Mouse (Mus musculus) midbrain, embryonic 10.5 days (tissue): ENCODE measurements at regions not wholly inside any gene's neighbourhood (a gene's known extent, or its start where the extent isn't known, plus 50 kb on each side); places are given as distances from the start of the nearest gene placed in this dataset.

Experiments
- DNase-seq: peaks from one replicate; pipeline ENCODE4 v3.0.0-alpha.2; 2017; ENCODE audit warnings: low spot score
- H3K27ac ChIP-seq: fragments of 300-500 bp; sonication (generic); replicated peaks from 2 replicates; pipeline ENCODE4 v1.5.1; 2016; ENCODE audit warnings: mild to moderate bottlenecking
- H3K27me3 ChIP-seq: fragments of 300-500 bp; sonication (generic); 2 replicates; pipeline ENCODE4 v1.6.1; 2016; ENCODE audit warnings: low read depth, mild to moderate bottlenecking; ENCODE audit not compliant: poor library complexity, severe bottlenecking
- H3K36me3 ChIP-seq: fragments of 300-500 bp; sonication (generic); 2 replicates; pipeline ENCODE4 v1.6.1; 2016; ENCODE audit warnings: mild to moderate bottlenecking, moderate library complexity
- H3K4me1 ChIP-seq: fragments of 300-500 bp; sonication (generic); 2 replicates; pipeline ENCODE4 v1.6.1; 2016
- H3K4me3 ChIP-seq: fragments of 300-500 bp; sonication (generic); 2 replicates; pipeline ENCODE4 v1.5.1; 2016; ENCODE audit warnings: mild to moderate bottlenecking, moderate library complexity
- H3K9me3 ChIP-seq: fragments of 300-500 bp; sonication (generic); replicated peaks from 2 replicates; pipeline ENCODE4 v1.6.1; 2016; ENCODE audit warnings: mild to moderate bottlenecking
- WGBS: fragments of 180-500 bp; shearing (Covaris S2); methylation state at CpG from one replicate; pipeline ENCODE4 v1.1.7; 2016; 5-methylcytosine and 5-hydroxymethylcytosine counted together

GRCm38 (mm10) chr6:66012675-66013074, 60.3 kb downstream of the 4930544G11Rik start:
- no peaks in the 10 kb centered on the region for H3K36me3 ChIP-seq
- DNase-seq = no peak
- WGBS = 88% methylated on average over 3 of the region's 3 CpGs
- no peaks in the 10 kb centered on the region for H3K4me1 ChIP-seq
- H3K27me3 ChIP-seq = no peaks in the 10 kb centered on the region
- no peak overlapping the region for H3K4me3 ChIP-seq
- H3K27ac ChIP-seq = no peak overlapping the region
- H3K9me3 ChIP-seq = no peaks in the 10 kb centered on the region

GRCm38 (mm10) chr6:66023531-66023930, 71.1 kb downstream of the 4930544G11Rik start:
- Histone ChIP-seq H3K4me3 (no peak overlapping the region), H3K27me3 (no peaks in the 10 kb centered on the region), H3K27ac (no peak overlapping the region), H3K9me3 (no peaks in the 10 kb centered on the region), H3K4me1 (no peaks in the 10 kb centered on the region), H3K36me3 (no peaks in the 10 kb centered on the region)
- WGBS = 88% methylated on average over 1 of the region's 1 CpGs
- no peak for DNase-seq

GRCm38 (mm10) chr6:66036789-66037188, 84.4 kb downstream of the 4930544G11Rik start:
- Histone ChIP-seq H3K4me1 (no peaks in the 10 kb centered on the region), H3K27ac (no peak overlapping the region), H3K36me3 (no peaks in the 10 kb centered on the region), H3K27me3 (no peaks in the 10 kb centered on the region), H3K4me3 (no peak overlapping the region), H3K9me3 (no peaks in the 10 kb centered on the region)
- 86% methylated on average over 2 of the region's 2 CpGs for WGBS
- DNase-seq = no peak

GRCm38 (mm10) chr6:66051852-66052251, 99.4 kb downstream of the 4930544G11Rik start:
- no peak overlapping the region for H3K27ac ChIP-seq
- no peaks in the 10 kb centered on the region for H3K4me1 ChIP-seq
- no peak for DNase-seq
- no peaks in the 10 kb centered on the region for H3K36me3 ChIP-seq
- 94% methylated on average over 4 of the region's 4 CpGs for WGBS
- H3K9me3 ChIP-seq = no peaks in the 10 kb centered on the region
- H3K27me3 ChIP-seq = no peaks in the 10 kb centered on the region
- H3K4me3 ChIP-seq = no peak overlapping the region

GRCm38 (mm10) chr6:66052386-66052785, 100.0 kb downstream of the 4930544G11Rik start:
- H3K27me3 ChIP-seq = no peaks in the 10 kb centered on the region
- H3K9me3 ChIP-seq = no peaks in the 10 kb centered on the region
- no peak for DNase-seq
- no peak overlapping the region for H3K27ac ChIP-seq
- H3K36me3 ChIP-seq = no peaks in the 10 kb centered on the region
- no peaks in the 10 kb centered on the region for H3K4me1 ChIP-seq
- H3K4me3 ChIP-seq = no peak overlapping the region

GRCm38 (mm10) chr6:66053197-66053596, 100.8 kb downstream of the 4930544G11Rik start:
- Histone ChIP-seq H3K4me1 (no peaks in the 10 kb centered on the region), H3K36me3 (no peaks in the 10 kb centered on the region), H3K27ac (no peak overlapping the region), H3K4me3 (no peak overlapping the region), H3K27me3 (no peaks in the 10 kb centered on the region), H3K9me3 (no peaks in the 10 kb centered on the region)
- DNase-seq = no peak
- WGBS = 89% methylated on average over 2 of the region's 2 CpGs

- Histone ChIP-seq H3K4me1 (no peaks in the 10 kb centered on the region), H3K36me3 (no peaks in the 10 kb centered on the region), H3K27me3 (no peaks in the 10 kb centered on the region), H3K27ac (no peak overlapping the region), H3K9me3 (no peaks in the 10 kb centered on the region), H3K4me3 (no peak overlapping the region)
- DNase-seq = no peak
- 89% methylated on average over 2 of the region's 2 CpGs for WGBS
These were observed 116.5 kb downstream of the 4930544G11Rik start for GRCm38 (mm10) chr6:66068874-66069273.

GRCm38 (mm10) chr6:66077445-66077844, 125.0 kb downstream of the 4930544G11Rik start:
- Histone ChIP-seq H3K27ac (peak overlapping the region; percentile 55), H3K27me3 (peaks cover 6% of the 10 kb centered on the region; the same call in 1 of the 2 replicates), H3K9me3 (no peaks in the 10 kb centered on the region), H3K4me3 (no peak overlapping the region), H3K36me3 (no peaks in the 10 kb centered on the region), H3K4me1 (peaks cover 33% of the 10 kb centered on the region)
- WGBS = 11% methylated on average over 2 of the region's 2 CpGs
- DNase-seq = peak; percentile 49

- no peaks in the 10 kb centered on the region for H3K36me3 ChIP-seq
- peak overlapping the region; percentile 46 for H3K27ac ChIP-seq
- WGBS = 18% methylated on average over 1 of the region's 1 CpGs
- H3K27me3 ChIP-seq = peaks cover 6% of the 10 kb centered on the region; the same call in 1 of the 2 replicates
- H3K4me1 ChIP-seq = peaks cover 33% of the 10 kb centered on the region
- no peaks in the 10 kb centered on the region for H3K9me3 ChIP-seq
- H3K4me3 ChIP-seq = no peak overlapping the region
- no peak for DNase-seq
These were observed 126.4 kb downstream of the 4930544G11Rik start for GRCm38 (mm10) chr6:66078769-66079168.

GRCm38 (mm10) chr6:66101555-66102071, 149.2 kb downstream of the 4930544G11Rik start:
- Histone ChIP-seq H3K27ac (no peak overlapping the region), H3K4me3 (no peak overlapping the region), H3K4me1 (no peaks in the 10 kb centered on the region), H3K36me3 (no peaks in the 10 kb centered on the region), H3K9me3 (no peaks in the 10 kb centered on the region), H3K27me3 (no peaks in the 10 kb centered on the region)
- DNase-seq = no peak
- 74% methylated on average over 3 of the region's 3 CpGs for WGBS

GRCm38 (mm10) chr6:66114366-66114765, 162.0 kb downstream of the 4930544G11Rik start:
- H3K27me3 ChIP-seq = no peaks in the 10 kb centered on the region
- 87% methylated on average over 6 of the region's 6 CpGs for WGBS
- no peak for DNase-seq
- H3K36me3 ChIP-seq = no peaks in the 10 kb centered on the region
- no peaks in the 10 kb centered on the region for H3K4me1 ChIP-seq
- no peak overlapping the region for H3K27ac ChIP-seq
- no peak overlapping the region for H3K4me3 ChIP-seq
- H3K9me3 ChIP-seq = no peaks in the 10 kb centered on the region

GRCm38 (mm10) chr6:66121479-66122183, 169.2 kb downstream of the 4930544G11Rik start:
- no peaks in the 10 kb centered on the region for H3K9me3 ChIP-seq
- DNase-seq = no peak
- H3K4me3 ChIP-seq = no peak overlapping the region
- H3K27ac ChIP-seq = no peak overlapping the region
- WGBS = 84% methylated on average over 5 of the region's 5 CpGs
- no peaks in the 10 kb centered on the region for H3K36me3 ChIP-seq
- no peaks in the 10 kb centered on the region for H3K27me3 ChIP-seq
- H3K4me1 ChIP-seq = no peaks in the 10 kb centered on the region

GRCm38 (mm10) chr6:66124292-66124691, 171.9 kb downstream of the 4930544G11Rik start:
- H3K4me3 ChIP-seq = no peak overlapping the region
- H3K27ac ChIP-seq = no peak overlapping the region
- no peaks in the 10 kb centered on the region for H3K27me3 ChIP-seq
- no peaks in the 10 kb centered on the region for H3K36me3 ChIP-seq
- no peak for DNase-seq
- H3K4me1 ChIP-seq = no peaks in the 10 kb centered on the region
- 82% methylated on average over 1 of the region's 1 CpGs for WGBS
- no peaks in the 10 kb centered on the region for H3K9me3 ChIP-seq
